Mouse (Mus musculus) c-Kit-positive CD71-positive TER-119-positive erythroid progenitor cells, embryonic 14.5 days (primary cell): ENCODE data around the gene Cdk14.
"Not testable (repeated sequence)": the region's sequence is repeated elsewhere in the genome, so short reads cannot be mapped to it uniquely, and the experiment has no call there.

ENCODE experiments used
- DNase-seq: peaks from one replicate; pipeline ENCODE4 v3.0.0-alpha.2; 2013; ENCODE audit warnings: low spot score

The Cdk14 gene

DNA sequence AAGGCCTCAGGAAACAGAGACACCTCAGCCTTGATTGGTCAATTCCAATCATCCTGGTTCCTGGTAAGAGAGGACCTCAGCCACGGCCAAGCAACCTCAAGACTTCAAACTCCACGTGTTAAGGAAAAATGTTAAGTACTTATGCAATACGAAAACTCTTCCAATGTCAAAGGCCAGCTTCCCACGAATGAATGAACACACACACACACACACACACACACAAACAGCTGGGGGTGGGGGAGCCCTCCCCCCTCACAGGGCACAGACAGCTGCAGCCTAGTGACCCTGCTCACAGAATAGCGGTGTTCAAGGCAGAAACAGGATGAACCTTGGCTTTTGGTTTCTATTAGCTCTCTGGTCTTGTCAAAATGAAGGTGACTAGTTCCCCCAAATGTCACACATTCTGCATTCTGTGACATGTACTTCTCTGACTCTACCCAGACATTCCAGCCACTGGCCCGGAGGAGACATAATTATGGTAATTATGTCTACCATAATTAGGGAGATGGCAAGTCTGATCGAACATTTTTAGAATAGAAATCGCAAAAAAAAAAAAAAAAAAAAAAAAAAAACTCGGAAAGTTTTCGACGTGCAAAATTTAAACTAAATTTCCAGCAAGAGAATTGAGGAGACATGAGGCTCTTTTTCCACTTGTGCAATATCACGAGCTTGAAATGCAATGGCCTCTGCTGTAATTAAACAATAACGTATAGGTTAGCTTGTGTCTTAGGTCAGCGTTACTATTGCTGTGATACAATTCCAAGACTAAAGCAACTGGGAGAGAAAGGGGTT is 54.6 kb downstream of the Cdk14 start:
- no peak for DNase-seq

DNA sequence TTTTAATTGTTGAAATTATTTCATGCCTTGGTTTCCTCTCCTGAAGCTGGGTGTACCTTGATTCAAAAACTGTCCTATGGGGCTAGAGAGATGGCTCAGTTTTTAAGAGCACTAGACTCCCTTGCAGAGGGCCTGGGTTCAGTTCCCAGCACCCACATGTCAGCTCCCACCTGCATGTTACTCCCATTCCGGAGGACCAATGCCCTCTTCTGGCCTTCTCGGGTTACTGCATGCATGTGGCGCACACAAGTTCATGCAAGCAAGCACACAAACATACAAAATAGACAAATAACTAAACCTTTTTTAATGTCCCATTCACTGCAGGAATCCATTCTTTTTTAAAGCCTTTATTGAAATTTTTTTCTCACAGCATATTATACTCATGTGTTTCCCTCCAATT is 58.4 kb downstream of the Cdk14 start:
- DNase-seq = no peak

DNA sequence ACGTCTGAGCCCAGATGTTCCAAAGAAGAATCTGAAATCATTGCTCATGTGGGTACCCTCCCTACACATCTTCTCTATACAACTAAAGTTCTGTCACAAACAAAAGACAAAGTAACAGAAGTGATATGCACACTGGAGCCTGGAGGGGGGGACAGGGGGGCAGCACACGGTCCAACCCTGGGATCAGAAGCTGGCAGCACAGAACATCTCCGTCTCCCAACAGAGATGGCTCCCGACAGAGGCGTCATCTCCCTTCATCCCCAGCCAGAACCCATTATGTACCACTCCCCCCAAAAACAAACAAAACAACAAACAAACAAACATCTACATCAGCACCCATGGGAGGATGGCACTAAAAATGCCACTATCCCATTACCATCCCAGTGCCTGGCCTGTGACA is 59.8 kb downstream of the Cdk14 start:
- no peak for DNase-seq

DNA sequence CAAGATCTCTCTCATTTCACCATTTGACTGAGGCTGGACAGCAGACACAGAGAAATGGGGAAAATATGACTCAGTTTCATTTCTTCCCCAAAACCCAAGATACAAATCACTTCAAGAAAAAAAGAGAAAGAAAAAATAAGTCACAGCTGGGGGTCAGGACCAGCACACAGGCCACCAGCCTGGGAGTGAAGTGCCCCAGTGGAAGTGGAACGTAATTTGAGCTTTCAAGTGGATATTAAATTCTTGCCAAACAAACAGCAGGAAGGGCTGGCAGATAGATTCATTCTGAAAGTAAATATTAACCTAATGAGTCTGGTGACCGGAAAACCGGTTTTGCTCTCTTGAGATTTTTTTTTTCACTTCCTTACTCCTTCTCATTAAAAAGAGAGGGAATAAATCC is 60.2 kb downstream of the Cdk14 start:
- DNase-seq = no peak

DNA sequence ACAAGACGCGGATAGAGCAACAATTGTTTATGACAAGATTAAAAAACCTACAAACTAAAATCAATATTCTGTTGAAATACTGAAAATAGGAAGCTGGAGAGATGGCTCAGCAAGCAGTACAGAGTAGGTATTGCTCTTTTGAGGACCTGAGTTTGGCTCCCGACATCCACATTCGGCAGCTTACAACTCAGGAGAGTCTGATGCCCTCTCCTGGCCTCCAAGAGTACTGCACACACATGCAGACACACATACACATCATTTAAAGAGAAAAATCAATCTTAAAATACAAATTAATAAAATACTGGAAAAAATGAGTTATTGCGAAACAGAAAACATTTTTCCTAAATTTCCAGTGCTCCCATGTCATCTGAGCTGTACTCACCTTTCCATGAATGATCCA is 60.7 kb downstream of the Cdk14 start:
- no peak for DNase-seq

DNA sequence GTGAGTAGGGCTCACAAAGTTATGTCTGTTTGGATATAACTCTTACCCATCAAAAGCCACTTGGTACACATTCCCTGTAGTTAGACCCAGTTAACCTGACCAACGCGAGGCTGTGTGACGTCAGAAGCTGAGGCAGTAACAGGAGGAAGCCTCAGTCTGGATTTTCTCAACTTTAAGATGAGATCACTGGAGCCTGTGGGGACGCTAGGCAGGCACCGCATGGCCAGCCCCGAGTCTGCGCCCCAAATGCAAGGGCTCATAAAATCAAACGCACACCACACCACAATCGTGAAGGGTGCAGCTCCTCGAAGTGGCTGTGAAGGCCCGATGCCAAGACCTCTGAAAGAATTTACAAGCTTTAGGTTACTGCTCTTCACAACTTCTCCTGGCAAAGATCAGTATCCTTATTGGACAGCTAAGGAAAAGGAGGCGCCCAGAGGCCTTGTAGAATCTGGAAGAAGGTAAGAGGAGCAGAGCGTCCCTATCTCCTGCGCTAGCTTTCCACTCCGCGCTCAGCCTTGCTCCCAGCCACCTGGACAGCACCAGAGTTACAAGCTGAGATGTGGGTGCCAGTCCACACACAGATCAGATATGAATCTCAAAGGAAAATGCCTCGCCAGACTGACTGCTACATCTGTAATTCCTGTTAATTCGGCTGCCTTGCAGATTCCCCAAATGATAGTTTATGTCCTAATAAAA is 61.9 kb downstream of the Cdk14 start:
- no peak for DNase-seq

DNA sequence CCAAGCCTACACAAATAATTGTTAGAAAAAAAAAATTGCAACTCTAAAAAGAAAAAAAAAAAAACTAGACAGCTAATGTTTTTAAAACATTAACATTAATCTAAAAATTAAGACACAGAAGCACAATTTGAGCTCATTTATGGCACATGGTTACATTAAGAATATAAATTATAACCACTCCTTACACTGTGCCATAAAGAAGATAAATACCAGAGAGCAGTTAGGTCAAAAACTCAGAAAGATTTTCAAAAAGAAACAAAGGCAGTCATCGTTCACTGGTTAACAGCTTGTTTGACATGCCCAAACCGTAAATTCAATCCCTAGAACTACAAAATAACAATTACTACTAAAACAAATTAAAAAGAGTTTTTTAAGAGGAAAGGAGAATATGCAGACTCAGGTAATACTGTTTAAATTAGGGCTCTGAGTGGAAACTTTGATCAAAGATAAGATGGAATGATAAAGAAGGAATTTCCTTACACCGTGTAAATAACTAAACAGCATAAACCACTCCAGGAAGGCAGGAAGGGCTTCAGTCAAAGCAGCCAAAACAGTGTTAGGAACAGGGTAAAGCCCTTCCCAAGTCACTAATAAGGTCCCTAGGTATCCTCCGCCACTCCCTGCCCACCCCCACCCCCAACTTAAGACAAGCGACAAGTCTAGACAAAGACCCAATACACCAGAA is 65.3 kb downstream of the Cdk14 start:
- DNase-seq = no peak

DNA sequence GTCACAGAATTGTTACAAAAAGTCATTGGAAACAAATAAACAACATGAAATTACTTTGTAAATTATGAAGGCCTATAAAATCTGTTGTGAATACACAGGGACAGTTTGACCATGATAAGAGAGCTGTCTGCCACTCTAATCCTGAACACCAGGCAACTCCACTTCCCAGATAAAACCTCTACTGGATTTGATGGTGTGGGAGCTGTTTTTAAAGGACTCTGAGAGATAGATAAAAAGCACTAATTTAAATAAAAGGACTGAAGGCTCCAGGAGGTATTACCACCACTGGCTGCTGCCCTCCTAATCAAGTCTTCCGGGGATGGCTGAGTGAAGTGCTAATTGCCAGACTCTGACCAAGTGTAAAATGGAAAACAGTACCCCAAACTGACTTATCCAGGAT is 66.2 kb downstream of the Cdk14 start:
- DNase-seq = no peak

DNA sequence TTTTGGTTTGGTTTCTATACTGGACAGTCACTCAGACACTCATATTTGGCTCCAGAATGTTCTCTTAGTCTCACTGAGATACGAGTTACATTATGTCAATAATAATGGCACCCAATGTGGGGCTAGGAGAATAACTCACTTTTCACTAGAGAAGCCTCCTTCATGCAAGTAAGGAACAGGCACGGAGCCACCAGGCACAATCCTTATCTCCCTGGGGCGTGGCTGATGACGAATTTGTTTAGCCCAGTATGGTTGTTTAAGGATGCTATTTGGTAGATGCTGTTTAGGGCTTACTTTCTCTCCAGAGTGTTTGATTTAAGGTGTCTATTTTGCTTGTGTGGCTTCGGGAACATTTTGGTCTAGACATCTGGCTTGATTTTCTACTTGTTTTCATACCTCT is 75.5 kb downstream of the Cdk14 start:
- DNase-seq = no peak

DNA sequence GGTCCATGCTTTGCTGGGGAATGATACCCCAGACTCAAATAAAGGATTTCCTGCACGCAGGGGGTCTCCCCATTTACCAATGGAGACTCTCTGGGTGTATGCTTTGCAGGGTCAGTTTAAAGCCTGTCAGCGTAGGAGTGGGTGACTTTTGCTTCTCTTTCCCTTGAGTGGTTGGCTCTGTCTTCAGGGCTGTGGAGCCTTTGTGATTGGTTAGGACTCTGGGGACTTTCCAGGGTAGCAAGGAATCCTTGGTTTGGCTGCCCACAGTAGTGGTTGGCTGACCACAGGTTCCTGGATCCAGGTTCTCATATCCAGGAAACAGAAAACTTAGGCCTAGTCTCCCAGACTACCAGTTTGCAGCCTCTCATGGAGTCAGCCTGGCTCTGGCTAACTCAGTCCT is 76.4 kb downstream of the Cdk14 start:
- no peak for DNase-seq

DNA sequence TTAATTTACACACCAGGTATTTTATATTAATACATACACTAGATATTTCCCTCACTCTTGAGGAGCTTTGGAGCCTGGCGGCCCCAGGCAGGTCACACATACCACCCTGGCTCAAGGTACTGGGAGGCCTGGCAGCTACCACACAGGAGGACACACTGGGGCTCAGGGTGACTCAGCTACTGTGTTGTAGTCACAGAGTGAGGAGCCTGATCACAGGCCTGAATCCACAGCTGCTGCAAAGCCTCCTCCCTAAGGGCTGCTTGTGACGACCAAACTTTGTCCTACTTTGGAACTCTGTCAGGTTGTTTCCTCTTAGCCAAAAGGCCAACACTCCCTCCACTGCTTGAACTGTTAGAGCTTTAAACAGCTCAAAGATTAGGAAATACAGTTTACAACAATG is 76.8 kb downstream of the Cdk14 start:
- no peak for DNase-seq

DNA sequence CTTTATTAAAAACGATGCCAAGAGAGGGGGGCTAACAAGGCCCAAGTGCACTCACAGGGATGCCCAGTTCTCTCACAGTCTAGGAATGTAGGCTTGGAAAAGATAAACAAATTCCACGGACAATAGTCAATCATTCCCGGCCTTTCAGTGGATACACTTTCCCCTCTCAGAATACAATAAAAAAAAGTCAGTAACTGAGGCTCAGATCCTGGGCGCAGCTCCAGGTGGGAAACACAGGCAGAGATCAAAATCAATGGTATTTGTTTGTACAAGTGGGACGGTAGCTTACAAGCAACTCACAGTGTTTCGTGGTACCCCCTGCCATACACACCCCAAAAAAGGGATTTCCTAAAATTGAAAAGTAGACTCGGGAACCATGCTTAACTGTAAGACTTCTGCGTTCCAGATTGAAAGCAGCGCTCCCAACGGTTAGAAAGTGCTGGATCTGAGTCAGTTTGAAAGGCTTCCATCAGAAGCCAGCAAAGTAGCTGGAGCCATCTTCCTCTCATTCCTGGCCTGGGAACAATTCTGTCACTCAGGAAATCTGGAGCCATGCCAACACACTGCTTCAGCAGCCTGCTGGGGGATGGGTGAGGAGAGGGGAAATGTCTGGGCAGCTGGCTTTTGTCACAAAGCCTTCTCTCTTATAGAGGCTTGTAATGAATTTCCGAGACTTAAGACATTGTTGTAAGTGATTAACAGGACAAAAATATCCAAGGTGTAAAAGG is 77.5 kb downstream of the Cdk14 start:
- DNase-seq = no peak

DNA sequence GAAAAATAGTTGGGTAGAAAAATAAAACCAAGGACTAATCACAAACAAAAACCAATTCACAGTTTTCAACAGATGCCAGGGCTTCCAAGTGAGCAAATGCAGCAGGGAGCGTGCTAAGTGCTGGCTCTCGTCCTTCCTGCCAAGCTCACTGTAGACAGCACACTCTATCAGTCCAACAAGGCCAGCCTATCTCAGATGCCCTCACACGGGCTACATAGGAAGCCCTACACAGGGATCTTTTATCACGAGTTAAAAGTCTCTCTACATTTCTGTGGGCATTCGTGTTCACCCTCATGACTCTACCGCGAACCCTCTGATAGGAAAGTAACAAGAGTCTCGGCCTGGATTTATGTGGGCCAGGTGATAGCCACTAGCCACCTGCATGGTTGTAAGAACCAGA is 78.5 kb downstream of the Cdk14 start:
- no peak for DNase-seq

DNA sequence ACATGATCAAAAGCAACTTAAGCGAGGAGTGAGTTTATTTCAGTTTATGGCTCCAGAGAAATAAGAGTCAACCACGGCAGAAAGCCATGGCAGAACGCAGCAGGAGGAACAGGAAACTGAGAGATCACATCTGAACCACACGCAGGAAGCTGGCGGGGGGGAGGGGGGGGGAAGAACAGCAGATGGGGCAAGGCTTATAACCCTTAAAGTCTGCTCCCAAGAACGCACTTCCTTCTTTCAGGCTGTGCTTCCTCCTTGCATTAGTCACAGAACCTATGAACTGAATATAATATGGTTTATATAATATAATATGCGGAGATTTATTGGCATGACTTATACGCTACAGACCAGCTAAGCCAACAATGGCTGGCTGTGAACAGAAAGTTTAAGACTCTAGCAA is 86.2 kb downstream of the Cdk14 start:
- no peak for DNase-seq

DNA sequence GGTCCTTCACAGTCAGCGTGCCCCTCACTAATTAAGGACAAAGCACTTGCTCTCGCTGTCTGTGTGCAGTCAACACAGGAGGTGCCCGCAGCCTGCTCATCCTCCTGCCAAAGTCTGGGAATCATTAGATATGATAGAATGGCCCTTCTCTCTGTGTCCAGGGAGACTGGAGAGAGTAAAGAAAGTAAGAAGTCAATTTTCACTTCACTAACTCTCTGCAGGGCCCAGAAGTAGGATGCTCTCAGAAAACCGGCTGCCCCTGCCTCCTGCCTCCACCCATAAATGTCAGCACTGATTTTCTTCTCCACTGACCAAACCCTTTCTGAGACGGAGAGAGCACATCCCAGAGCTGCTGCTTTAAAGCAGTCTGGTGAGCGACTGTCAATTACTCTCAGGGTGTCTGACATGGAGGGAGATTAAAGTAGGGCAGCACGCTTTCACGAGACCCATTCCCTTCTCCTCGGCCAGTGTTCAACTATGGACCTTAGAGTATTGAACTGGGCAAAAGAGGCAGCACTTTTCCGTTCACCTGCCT is 89.1 kb downstream of the Cdk14 start:
- no peak for DNase-seq

DNA sequence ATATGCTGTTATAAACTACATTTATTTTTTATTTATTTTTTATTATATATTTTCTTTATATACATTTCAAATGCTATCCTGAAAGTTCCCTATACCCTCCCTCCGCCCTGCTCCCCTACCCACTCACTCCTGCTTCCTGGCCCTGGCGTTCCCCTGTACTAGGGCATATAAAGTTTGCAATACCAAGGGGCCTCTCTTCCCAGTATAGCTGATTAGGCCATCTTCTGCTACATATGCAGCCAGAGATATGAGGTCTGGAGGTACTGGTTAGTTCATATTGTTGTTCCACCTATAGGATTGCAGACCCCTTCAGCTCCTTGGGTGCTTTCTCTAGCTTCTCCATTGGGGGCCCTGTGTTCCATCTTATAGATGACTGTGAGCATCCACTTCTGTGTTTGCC is 91.1 kb downstream of the Cdk14 start:
- DNase-seq = not testable (repeated sequence)

DNA sequence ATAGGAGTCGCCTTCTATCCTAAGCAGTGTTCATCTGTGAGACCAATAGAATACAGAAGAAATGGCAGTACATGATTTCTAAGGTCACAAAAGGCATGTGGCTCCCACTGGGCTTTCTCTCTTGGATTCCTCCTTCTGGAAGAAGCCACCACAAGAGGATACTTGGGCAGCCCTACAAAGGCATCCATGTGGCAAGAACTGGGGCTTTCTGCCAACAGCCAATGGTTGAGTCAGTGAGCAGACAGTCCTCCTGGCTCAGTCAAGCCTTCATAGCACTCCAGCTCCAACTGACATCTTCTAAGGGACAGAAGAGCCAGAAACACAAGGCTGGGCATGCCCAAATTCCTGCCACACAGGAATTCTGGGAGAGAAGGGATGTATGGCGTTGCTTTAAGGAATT is 93.4 kb downstream of the Cdk14 start:
- no peak for DNase-seq

DNA sequence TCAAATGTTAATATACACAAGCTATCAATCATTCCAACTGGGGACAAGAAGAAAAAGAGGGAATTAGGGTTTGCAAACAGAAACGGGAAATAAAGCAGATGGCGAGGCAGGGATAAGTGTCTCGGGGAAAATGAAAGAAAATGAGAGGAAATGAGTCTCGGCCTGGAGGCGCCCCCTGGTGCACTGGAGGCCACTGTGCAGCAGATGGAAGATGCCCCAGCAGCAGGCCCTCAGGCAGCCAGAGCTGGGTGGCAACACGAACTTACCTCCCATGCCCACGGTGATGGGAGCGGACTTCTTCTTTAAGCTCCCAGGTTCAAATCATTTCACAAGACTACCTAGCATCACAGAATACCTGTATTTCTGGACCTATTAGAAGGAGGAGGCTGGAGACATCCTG is 97.4 kb downstream of the Cdk14 start:
- no peak for DNase-seq

DNA sequence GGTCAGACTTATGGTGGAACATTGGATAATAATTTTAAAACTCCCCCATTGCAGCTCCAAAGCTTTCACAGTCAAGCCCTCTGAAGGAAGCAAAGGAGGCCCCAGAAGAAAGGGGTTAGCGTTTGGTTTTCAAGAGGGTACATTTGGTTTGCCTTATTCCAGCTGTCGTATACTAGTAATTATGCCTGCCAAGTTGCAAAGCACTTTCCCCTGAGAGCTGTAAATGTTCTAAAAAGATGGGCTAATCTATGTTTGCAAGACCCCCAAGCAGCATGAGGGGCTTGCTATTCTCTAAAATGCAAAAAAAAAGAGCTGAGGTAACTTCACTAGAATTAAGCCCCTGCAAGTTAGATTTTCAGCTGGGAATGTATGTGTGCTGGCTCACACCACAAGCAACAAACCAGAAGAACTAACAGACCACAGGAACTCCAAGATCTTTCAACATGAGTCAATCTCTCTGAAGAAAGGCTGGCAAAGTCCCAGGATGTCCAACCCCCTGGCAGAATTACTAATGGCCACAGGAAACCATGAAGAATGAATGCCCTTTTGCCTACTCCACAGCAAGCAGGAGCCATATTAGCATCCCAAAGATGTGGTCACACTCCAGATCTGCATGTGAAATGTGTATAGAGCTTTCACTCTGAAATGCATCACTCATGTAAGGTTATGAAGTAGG is 99.5 kb downstream of the Cdk14 start:
- no peak for DNase-seq

DNA sequence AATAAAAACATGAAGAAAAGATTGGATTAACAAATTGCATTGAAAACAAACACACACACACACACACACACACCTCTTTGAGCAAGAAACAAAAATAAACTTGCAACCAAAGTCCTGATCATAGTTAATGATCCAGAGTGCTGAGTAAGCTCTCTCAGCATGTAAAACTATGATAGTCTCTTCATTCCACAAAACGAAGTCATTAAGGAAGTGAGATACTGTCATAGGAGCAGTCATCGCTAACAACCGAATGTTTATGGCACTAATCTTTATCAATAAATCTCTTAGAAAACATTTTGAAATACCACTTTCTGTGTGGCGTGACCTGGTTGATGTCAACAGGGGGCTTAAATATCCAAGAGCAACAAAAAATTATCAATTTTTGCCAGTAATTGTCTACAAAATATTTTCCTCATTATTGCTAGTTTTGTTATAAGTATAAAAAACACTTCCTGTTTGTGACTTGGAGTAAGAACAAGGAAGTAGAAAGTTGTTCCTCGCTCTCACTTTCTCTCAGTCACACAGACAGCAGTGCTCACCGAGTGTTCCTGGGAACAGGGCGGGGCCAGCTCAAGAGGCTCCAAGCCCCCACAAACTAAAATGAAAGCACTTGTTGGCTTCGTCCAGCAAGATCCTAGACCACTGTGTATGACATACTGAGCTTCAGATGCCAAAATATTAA is 100.1 kb downstream of the Cdk14 start:
- DNase-seq = no peak

DNA sequence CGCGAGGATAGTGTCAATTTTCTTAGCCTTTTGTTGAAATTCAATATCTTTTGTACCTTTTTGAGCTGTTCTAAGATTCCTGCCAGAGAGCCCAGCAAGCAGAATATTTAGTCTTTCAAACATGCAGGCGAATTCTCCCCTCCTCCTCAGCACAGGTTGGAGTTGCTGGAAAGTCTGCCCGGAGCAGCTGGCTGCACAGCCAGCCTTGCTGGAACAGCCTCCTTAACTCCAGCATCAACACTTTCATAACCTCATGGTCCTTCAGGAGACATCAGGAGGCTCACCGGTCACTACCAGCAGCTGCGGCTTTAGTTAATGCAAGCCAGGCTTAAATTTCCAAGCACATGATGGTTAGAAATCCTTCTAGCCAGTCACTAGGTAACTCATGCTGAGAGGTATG is 105.8 kb downstream of the Cdk14 start:
- DNase-seq = no peak
